Mouse (Mus musculus): ENCODE measurements at regions not wholly inside any gene's neighbourhood (a gene's known extent, or its start where the extent isn't known, plus 50 kb on each side); places are given as distances from the start of the nearest gene placed in this dataset.

DNA sequence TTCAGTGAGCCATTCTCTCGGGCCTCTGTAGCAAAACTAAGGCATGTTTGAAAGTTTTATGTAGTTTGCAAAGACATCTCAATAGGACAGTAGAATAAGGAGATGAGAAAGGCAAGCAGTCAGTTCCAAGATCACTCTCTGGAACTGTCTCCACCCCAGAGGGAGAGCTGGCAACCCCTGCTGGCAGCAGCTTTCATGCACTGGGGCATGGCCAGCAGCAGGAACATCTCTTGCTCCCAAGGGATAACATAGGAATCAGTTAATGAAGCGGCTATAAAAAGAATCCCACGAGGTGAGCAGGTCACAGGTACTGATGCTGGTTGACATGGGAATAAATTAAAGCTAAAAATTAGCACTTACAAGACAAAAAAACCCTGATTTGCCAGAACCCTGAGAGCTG lies 55.1 kb upstream of the Stac start:
- WGBS = 50% methylated on average over 3 of the region's 3 CpGs
- Histone ChIP-seq H3K4me1 (replicated peaks) (no peaks in the 10 kb centered on the region), H3K4me2 (no peak overlapping the region)

More for the DNA sequence above, 55.1 kb upstream of the Stac start:
- no peak for ATAC-seq (ENCODE audit: insufficient number of reproducible peaks, low FRiP score)
- Histone ChIP-seq H3K27ac (ENCODE audit: poor library complexity, severe bottlenecking) (no peak overlapping the region), H3K9ac (no peak overlapping the region), H3K27me3 (replicated peaks) (no peaks in the 10 kb centered on the region), H3K9me3 (replicated peaks) (no peaks in the 10 kb centered on the region), H3K36me3 (no peaks in the 10 kb centered on the region), H3K4me3 (no peak overlapping the region)

Measured in heart, embryonic 12.5 days (tissue).